ENCODE assay signal across 21 mouse cellular contexts in genomic region chr1:180182731-180183130, GRCm38 (mm10). TPM values are rescaled to one million over a fixed set of nuclear protein-coding genes. Genes with fewer than 3 reads are reported as not detected.
A peak's percentile ranks its signal among the peaks of the same experiment; 100 is the strongest.
DNase-seq lines count a peak whose midpoint lies in the region; ATAC-seq and TF ChIP-seq lines count a peak whose summit lies in the region.
"Had no signal": no experiment of that assay in that cellular context is flagged by ENCODE, and none has a peak within 500 bp of the region (broad histone marks: within the 10 kb centered on the region; RNA-seq: fewer than 3 reads in every experiment).

No protein-coding gene starts in this region.

- ATAC-seq in heart, postnatal 0 days (ENCODE audit: insufficient read depth, low read depth) = no peak
- peak; percentile 49 for ATAC-seq in intestine, postnatal 0 days
- peak; percentile 52; the same call in 1 of the 2 replicates for ATAC-seq in stomach, embryonic 15.5 days (ENCODE audit: insufficient read depth, low FRiP score, low read depth)
- ATAC-seq: hindbrain, postnatal 0 days; lung, postnatal 0 days; midbrain, embryonic 13.5 days had no signal

- no peak for TF ChIP-seq EP300 in heart, postnatal 0 days (IDR thresholded peaks at IDR 0.05; ENCODE audit: low read depth)

- no peak for TF ChIP-seq POLR2A in liver, adult 2 months (IDR thresholded peaks at IDR 0.05; ENCODE audit: extremely low read depth, insufficient read depth, low read length)

- peaks cover 56% of the 10 kb centered on the region for H3K4me1 ChIP-seq in heart, postnatal 0 days (ENCODE audit: control insufficient read depth, insufficient read depth)
- H3K4me1 ChIP-seq in liver, adult 2 months (ENCODE audit: control insufficient read depth, insufficient read depth, low read length) = peaks cover 77% of the 10 kb centered on the region
- peaks cover 23% of the 10 kb centered on the region; the same call in 1 of the 2 replicates for H3K4me1 ChIP-seq in intestine, postnatal 0 days (replicated peaks; ENCODE audit: control insufficient read depth, insufficient read depth, low read length)
- peaks cover 13% of the 10 kb centered on the region; the same call in 1 of the 2 replicates for H3K4me1 ChIP-seq in stomach, embryonic 15.5 days
- H3K4me1 ChIP-seq: embryonic facial prominence, embryonic 10.5 days; forebrain, embryonic 12.5 days; midbrain, embryonic 13.5 days; neural tube, embryonic 13.5 days had no signal

- WGBS in heart, postnatal 0 days = 77% methylated on average over 3 of the region's 3 CpGs
- WGBS in liver, adult 2 months = 30% methylated on average over 3 of the region's 3 CpGs
- 26% methylated on average over 3 of the region's 3 CpGs for WGBS in intestine, postnatal 0 days
- WGBS in stomach, embryonic 15.5 days = 71% methylated on average over 3 of the region's 3 CpGs

- no peak overlapping the region for H3K4me3 ChIP-seq in heart, postnatal 0 days (ENCODE audit: low read depth, low read length)
- H3K4me3 ChIP-seq in liver, adult 2 months (ENCODE audit: insufficient read depth, low read depth, low read length) = no peak overlapping the region
- H3K4me3 ChIP-seq in intestine, postnatal 0 days (ENCODE audit: low read depth, low read length) = no peak overlapping the region
- H3K4me3 ChIP-seq in stomach, embryonic 15.5 days (replicated peaks) = no peak overlapping the region
- H3K4me3 ChIP-seq: embryonic facial prominence, embryonic 10.5 days; forebrain, embryonic 12.5 days; hindbrain, embryonic 10.5 days; midbrain, embryonic 13.5 days; neural tube, embryonic 13.5 days had no signal

- intact Hi-C loops in left cerebral cortex, postnatal 36 days (cut with DNase I) = no loop called here

- H3K4me2 ChIP-seq in heart, postnatal 0 days (ENCODE audit: low read depth, low read length) = no peak overlapping the region
- peak overlapping the region; percentile 21 for H3K4me2 ChIP-seq in intestine, postnatal 0 days (replicated peaks; ENCODE audit: low read depth)
- no peak overlapping the region for H3K4me2 ChIP-seq in stomach, embryonic 15.5 days
- H3K4me2 ChIP-seq: forebrain, embryonic 12.5 days; midbrain, embryonic 13.5 days; neural tube, embryonic 13.5 days had no signal

- H3K9ac ChIP-seq in heart, postnatal 0 days (replicated peaks; ENCODE audit: low read depth, low read length) = 0 out of 2 replicates have a peak overlapping the region, but pooled peaks have one; percentile 3
- no peak overlapping the region for H3K9ac ChIP-seq in liver, adult 2 months (ENCODE audit: low read depth, low read length)
- no peak overlapping the region for H3K9ac ChIP-seq in intestine, postnatal 0 days (ENCODE audit: low read depth, low read length)
- no peak overlapping the region for H3K9ac ChIP-seq in stomach, embryonic 15.5 days
- H3K9ac ChIP-seq: forebrain, embryonic 12.5 days; midbrain, embryonic 13.5 days; neural tube, embryonic 13.5 days had no signal

- DNase-seq in heart, postnatal 0 days (ENCODE audit: low spot score) = no peak
- no peak for DNase-seq in heart, postnatal 4 days
- peak; percentile 65 for DNase-seq in liver, adult 2 months (ENCODE audit: extremely low read depth, low read depth, low spot score)
- DNase-seq in liver = no peak
- DNase-seq in ovary, adult 18-20 months (ENCODE audit: low spot score) = no peak
- no peak for DNase-seq in left cerebral cortex, postnatal 36 days (ENCODE audit: low spot score in 2 of 2)
- DNase-seq: cerebellum, adult 8-10 months; gastrocnemius, postnatal 10 days; layer of hippocampus, postnatal 36 days; right cerebral cortex, postnatal 25 days; thymus, postnatal 25 days had no signal

- peaks cover 55% of the 10 kb centered on the region; the same call in 1 of the 2 replicates for H3K79me2 ChIP-seq in liver, adult 2 months (ENCODE audit: control insufficient read depth, insufficient read depth, low read length)

- no peaks in the 10 kb centered on the region for H3K27me3 ChIP-seq in heart, postnatal 0 days (ENCODE audit: control insufficient read depth, insufficient read depth, low read length)
- no peaks in the 10 kb centered on the region for H3K27me3 ChIP-seq in liver, adult 2 months (ENCODE audit: control insufficient read depth, insufficient read depth, low read length)
- no peaks in the 10 kb centered on the region for H3K27me3 ChIP-seq in intestine, postnatal 0 days (replicated peaks; ENCODE audit: control insufficient read depth, insufficient read depth, low read length)
- no peaks in the 10 kb centered on the region for H3K27me3 ChIP-seq in stomach, embryonic 15.5 days (replicated peaks)
- H3K27me3 ChIP-seq: CH12.LX; forebrain, embryonic 12.5 days; midbrain, embryonic 13.5 days; neural tube, embryonic 13.5 days had no signal

- H3K27ac ChIP-seq in heart, postnatal 0 days (ENCODE audit: low read depth) = peak overlapping the region; percentile 2; the same call in 1 of the 2 replicates
- peak overlapping the region; percentile 14 for H3K27ac ChIP-seq in liver, adult 2 months (replicated peaks; ENCODE audit: insufficient read depth, low read depth, low read length)
- H3K27ac ChIP-seq in intestine, postnatal 0 days (ENCODE audit: low read depth, low read length) = peak overlapping the region; percentile 66
- peak overlapping the region; percentile 48; the same call in 1 of the 2 replicates for H3K27ac ChIP-seq in stomach, embryonic 15.5 days
- H3K27ac ChIP-seq: embryonic facial prominence, embryonic 10.5 days; forebrain, embryonic 12.5 days; hindbrain, embryonic 10.5 days; hindbrain, postnatal 0 days; midbrain, embryonic 13.5 days; neural tube, embryonic 13.5 days had no signal

- H3K36me3 ChIP-seq in heart, postnatal 0 days (replicated peaks; ENCODE audit: control insufficient read depth, insufficient read depth, low read length) = peaks cover 14% of the 10 kb centered on the region
- peaks cover 6% of the 10 kb centered on the region; the same call in 1 of the 2 replicates for H3K36me3 ChIP-seq in liver, adult 2 months (ENCODE audit: control insufficient read depth, insufficient read depth, low read length)
- H3K36me3 ChIP-seq in intestine, postnatal 0 days (ENCODE audit: control insufficient read depth, insufficient read depth) = peaks cover 10% of the 10 kb centered on the region; the same call in 1 of the 2 replicates
- no peaks in the 10 kb centered on the region for H3K36me3 ChIP-seq in stomach, embryonic 15.5 days
- H3K36me3 ChIP-seq: embryonic facial prominence, embryonic 10.5 days; forebrain, embryonic 12.5 days; hindbrain, embryonic 10.5 days; midbrain, embryonic 13.5 days; neural tube, embryonic 13.5 days had no signal

- TF ChIP-seq CTCF in heart, postnatal 0 days (IDR thresholded peaks at IDR 0.05; ENCODE audit: low read depth) = no peak
- TF ChIP-seq CTCF in liver, adult 2 months (IDR thresholded peaks at IDR 0.05; ENCODE audit: low read depth, low read length) = no peak
- TF ChIP-seq CTCF in intestine, postnatal 0 days (IDR thresholded peaks at IDR 0.05; ENCODE audit: low read depth) = no peak

- H3K9me3 ChIP-seq in heart, postnatal 0 days (replicated peaks; ENCODE audit: control insufficient read depth, low read length) = no peaks in the 10 kb centered on the region
- H3K9me3 ChIP-seq in intestine, postnatal 0 days (ENCODE audit: control insufficient read depth) = no peaks in the 10 kb centered on the region
- no peaks in the 10 kb centered on the region for H3K9me3 ChIP-seq in stomach, embryonic 15.5 days
- H3K9me3 ChIP-seq: embryonic facial prominence, embryonic 10.5 days; forebrain, embryonic 12.5 days; hindbrain, embryonic 10.5 days; midbrain, embryonic 13.5 days; neural tube, embryonic 13.5 days had no signal

RNA-seq across cellular contexts. Expression of gene Coq8a, which starts 16.7 kb away (rescaled TPM):
- total RNA-seq in heart, postnatal 0 days (2014; rRNA removed; ENCODE audit: low replicate concordance) = 148 and 166 TPM in 2 replicates
- polyA plus RNA-seq in heart, postnatal 0 days (2015; fragmentation: Nextera tagmentation; extraction: Ambion mirVana) = 226 and 231 TPM in 2 replicates
- total RNA-seq in heart, postnatal 4 days (2021) = 100 to 1,000 TPM; 232 to 252 TPM
- total RNA-seq in liver, adult 2 months (2014; rRNA removed) = 137 and 197 TPM in 2 replicates
- polyA plus RNA-seq in liver, adult 2 months (2012; rRNA removed) = 387 and 444 TPM in 2 replicates
- 28.6 and 29.7 TPM in 2 replicates for polyA plus RNA-seq in intestine, postnatal 0 days (2015; fragmentation: Nextera tagmentation; extraction: Ambion mirVana)
- polyA plus RNA-seq in stomach, embryonic 15.5 days (2015; fragmentation: Nextera tagmentation; extraction: Ambion mirVana) = 16.0 and 20.6 TPM in 2 replicates
- 10 to 100 TPM; 40.5 to 58.9 TPM for total RNA-seq in left cerebral cortex, postnatal 36 days (2021)

Comparison
In these comparisons a context has a peak if more than half of its experiments do, and no peak if none do; other contexts are left out.
1. H3K27ac ChIP-seq: peak in every context shown above with its lines; median percentile 66 in intestine, postnatal 0 days; 48 in stomach, embryonic 15.5 days; 14 in liver, adult 2 months; 2 in heart, postnatal 0 days.